Mouse (Mus musculus) fibroblast of lung, adult 2 months (primary cell): ENCODE results near the gene Zscan4b.
"Not testable (repeated sequence)": the region's sequence is repeated elsewhere in the genome, so short reads cannot be mapped to it uniquely, and the experiment has no call there.

Source experiments
- DNase-seq: peaks from one replicate; pipeline ENCODE4 v3.0.0-alpha.2; 2011; ENCODE audit warnings: low read depth

Gene Zscan4b

DNA sequence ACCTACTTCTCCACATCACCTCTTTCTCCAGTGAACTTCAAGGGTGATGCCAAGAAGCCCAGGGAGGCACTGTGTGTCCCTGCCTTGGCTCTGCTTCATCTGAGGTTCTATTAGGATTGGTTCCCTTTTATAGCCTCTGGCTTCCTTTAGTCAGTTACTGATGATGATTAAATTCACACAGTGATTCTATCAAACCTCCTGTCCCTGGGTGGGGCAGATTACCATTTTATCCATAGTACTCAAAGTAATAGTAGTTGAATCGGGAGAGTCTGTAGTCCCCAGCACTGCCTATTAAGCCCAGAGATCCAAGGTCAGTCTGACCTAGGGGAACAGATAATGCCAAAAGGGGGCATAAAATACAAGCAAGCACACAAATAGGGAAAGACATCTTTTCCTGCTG is at the start of gene Zscan4b:
Gene Zscan4b (minus strand): TSS at position 101 of the 400 bp plus-strand sequence.
- not testable (repeated sequence) for DNase-seq
